Comparison of ENCODE assay signal across 10 mouse cellular contexts in genomic region chr7:114842644-114843211, GRCm38 (mm10).
DNase-seq lines count a peak whose midpoint lies in the region; TF ChIP-seq lines count a peak whose summit lies in the region.
"Had no signal": no experiment of that assay in that cellular context is flagged by ENCODE, and none has a peak within 500 bp of the region (broad histone marks: within the 10 kb centered on the region; RNA-seq: fewer than 3 reads in every experiment).

No protein-coding gene starts in this region.

- H3K4me1 ChIP-seq in limb, embryonic 10.5 days: peaks cover 36% of the 10 kb centered on the region

- no peaks in the 10 kb centered on the region for H3K36me3 ChIP-seq in limb, embryonic 10.5 days
- H3K36me3 ChIP-seq: heart, embryonic 13.5 days had no signal

- TF ChIP-seq CTCF in brain, embryonic 14.5 days (IDR thresholded peaks at IDR 0.05; ENCODE audit: borderline replicate concordance, extremely low read depth, insufficient read depth, insufficient read length): no peak

- TF ChIP-seq POLR2A in brain, embryonic 14.5 days (IDR thresholded peaks at IDR 0.05; ENCODE audit: borderline replicate concordance, extremely low read depth, insufficient read depth, insufficient read length, poor library complexity, severe bottlenecking): no peak

- no peaks in the 10 kb centered on the region for H3K9me3 ChIP-seq in limb, embryonic 10.5 days (replicated peaks)
- H3K9me3 ChIP-seq: heart, embryonic 13.5 days had no signal

- peak overlapping the region; percentile 75 for H3K27ac ChIP-seq in limb, embryonic 10.5 days
- H3K27ac ChIP-seq: heart, embryonic 13.5 days; macrophage had no signal

- no peaks in the 10 kb centered on the region for H3K27me3 ChIP-seq in limb, embryonic 10.5 days (ENCODE audit: low read depth, poor library complexity, severe bottlenecking)
- H3K27me3 ChIP-seq: heart, embryonic 13.5 days; Patski had no signal

- no peak overlapping the region for H3K4me3 ChIP-seq in limb, embryonic 10.5 days
- H3K4me3 ChIP-seq: heart, embryonic 13.5 days had no signal

- 14% methylated on average over 3 of the region's 3 CpGs for WGBS in limb, embryonic 10.5 days

- DNase-seq in adipocyte (ENCODE audit: low spot score): peak; percentile 39
- peak; percentile 95 for DNase-seq in brain, embryonic 14.5 days (ENCODE audit: low read depth)
- peak; percentile 70 for DNase-seq in fat pad, adult 2 months (ENCODE audit: extremely low read depth, low read depth, low spot score)
- peak; percentile 52 for DNase-seq in limb, embryonic 10.5 days (ENCODE audit: low spot score)
- DNase-seq in ovary, postnatal 36 days (ENCODE audit: low spot score): no peak
- no peak for DNase-seq in kidney, postnatal 4 days
- no peak for DNase-seq in adrenal gland, postnatal 14 days

Comparison
In these comparisons a context has a peak if more than half of its experiments do, and no peak if none do; other contexts are left out.
1. DNase-seq: peak in adipocyte (single experiment), brain, embryonic 14.5 days (single experiment), fat pad, adult 2 months (single experiment) and limb, embryonic 10.5 days (single experiment); none in ovary, postnatal 36 days (single experiment), kidney, postnatal 4 days (0 of 2) and adrenal gland, postnatal 14 days (single experiment).